Mouse (Mus musculus): Measurements from ENCODE around the gene Erlin1. TPM values are rescaled to one million over a fixed set of nuclear protein-coding genes. Genes with fewer than 3 reads are reported as not detected.

The Erlin1 gene
- polyA plus RNA-seq, 1 experiment from 2014 or later, result 20.0 TPM

DNA sequence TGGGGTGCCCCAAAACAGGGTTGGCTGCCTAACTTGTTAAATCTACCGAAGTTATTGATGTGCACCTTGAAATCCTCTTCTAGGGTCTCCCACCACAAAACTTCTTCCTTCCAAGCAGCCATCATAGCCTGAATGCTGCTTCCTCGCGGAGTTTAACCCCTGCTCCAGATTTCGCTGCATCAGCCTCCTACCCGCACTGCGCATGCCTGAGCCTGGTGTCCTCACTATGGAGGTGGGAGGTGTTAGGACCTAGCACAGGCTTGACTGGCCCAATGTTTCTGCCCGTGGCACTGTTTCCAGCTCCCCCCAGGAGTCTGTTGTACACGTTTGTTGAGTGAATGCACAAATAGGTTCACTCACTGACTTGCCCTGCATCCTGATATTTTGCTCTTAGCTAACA is 79.2 kb downstream of the Erlin1 start:
- Histone ChIP-seq H3K27ac (replicated peaks) (no peak overlapping the region), H3K9ac (replicated peaks) (no peak overlapping the region), H3K4me1 (peaks cover 6% of the 10 kb centered on the region), H3K9me3 (no peaks in the 10 kb centered on the region), H3K4me3 (no peak overlapping the region), H3K27me3 (no peaks in the 10 kb centered on the region), H3K36me3 (no peaks in the 10 kb centered on the region), H3K4me2 (replicated peaks) (no peak overlapping the region)
- no peak for ATAC-seq (replicated peaks)
- WGBS, result 87% methylated on average over 8 of the region's 8 CpGs

GRCm38 (mm10) chr19:43986069-43986794 is 83.4 kb downstream of the Erlin1 start, which contains the start of gene Cpn1:
TSS of gene Cpn1 (minus strand) at chr19:43986556.
- Histone ChIP-seq H3K27ac (replicated peaks) (no peak within 1 kb of the TSS), H3K9ac (replicated peaks) (no peak within 1 kb of the TSS), H3K27me3 (no peaks in the 10 kb centered on the region), H3K9me3 (no peaks in the 10 kb centered on the region), H3K4me1 (peaks cover 6% of the 10 kb centered on the region), H3K4me3 (no peak within 1 kb of the TSS), H3K4me2 (replicated peaks) (peak within 1 kb of the TSS; percentile 22; the same call in 1 of the 2 replicates), H3K36me3 (no peaks in the 10 kb centered on the region)
- no peak for ATAC-seq (replicated peaks)
- 16% methylated on average over 30 of the region's 30 CpGs for WGBS

Other genes starting within 250 kb of the Erlin1 start
- 8.1 and 8.7 TPM in 2 replicates for gene Dnmbp, start 129.6 kb downstream of the Erlin1 start, polyA plus RNA-seq (2015; fragmentation: Nextera tagmentation; extraction: Ambion mirVana)
- gene Cpn1, start 83.2 kb downstream of the Erlin1 start, polyA plus RNA-seq (2015; fragmentation: Nextera tagmentation; extraction: Ambion mirVana), result 0.36 and 0.38 TPM in 2 replicates
- gene Cyp2c23, start 40.6 kb downstream of the Erlin1 start, polyA plus RNA-seq (2015; fragmentation: Nextera tagmentation; extraction: Ambion mirVana), result 0.11 TPM in 1 of 2 replicates, not detected in the other
- 66.0 and 67.5 TPM in 2 replicates for gene Chuk, start 37.7 kb upstream of the Erlin1 start, polyA plus RNA-seq (2015; fragmentation: Nextera tagmentation; extraction: Ambion mirVana)
- gene Cwf19l1, start 66.1 kb upstream of the Erlin1 start, polyA plus RNA-seq (2015; fragmentation: Nextera tagmentation; extraction: Ambion mirVana), result 36.2 and 37.2 TPM in 2 replicates
- gene Bloc1s2, start 76.7 kb upstream of the Erlin1 start, polyA plus RNA-seq (2015; fragmentation: Nextera tagmentation; extraction: Ambion mirVana), result 145 and 149 TPM in 2 replicates
- 0.06 and 0.13 TPM in 2 replicates for gene Pkd2l1, start 122.7 kb upstream of the Erlin1 start, polyA plus RNA-seq (2015; fragmentation: Nextera tagmentation; extraction: Ambion mirVana)
- 1.5 and 1.9 TPM in 2 replicates for gene Scd3, start 133.5 kb upstream of the Erlin1 start, polyA plus RNA-seq (2015; fragmentation: Nextera tagmentation; extraction: Ambion mirVana)
- gene Scd2, start 223.9 kb upstream of the Erlin1 start, polyA plus RNA-seq (2015; fragmentation: Nextera tagmentation; extraction: Ambion mirVana), result 253 and 267 TPM in 2 replicates

Data from forebrain, embryonic 15.5 days (tissue).